Mouse (Mus musculus): ENCODE results near the gene D1Pas1.

DNA sequence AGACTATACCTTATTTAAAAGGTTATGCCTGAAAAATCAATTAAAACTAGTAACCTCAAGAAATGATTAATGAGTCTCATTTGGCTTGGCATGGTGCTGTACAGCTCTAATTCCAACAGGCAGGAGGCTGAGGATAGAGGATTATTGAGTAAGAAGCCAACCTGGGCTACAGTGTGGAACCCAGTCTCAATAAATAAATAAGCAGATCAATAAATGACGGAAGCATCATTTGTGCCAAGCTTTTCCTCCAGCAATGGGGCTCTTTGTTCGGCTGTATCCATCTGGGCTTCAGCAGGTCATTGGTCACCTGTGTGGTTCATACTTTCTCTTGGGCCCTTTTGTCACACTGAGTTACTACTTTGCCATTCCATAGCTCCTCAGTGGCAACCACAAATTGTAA is 46.9 kb downstream of the D1Pas1 start:
- TF ChIP-seq CTCF (IDR thresholded peaks at IDR 0.05; ENCODE audit: low read depth): no peak
- no peak for TF ChIP-seq EP300 (IDR thresholded peaks at IDR 0.05; ENCODE audit: low read depth)
